Mouse (Mus musculus) hindbrain, embryonic 16.5 days (tissue): Measurements from ENCODE around the gene Leap2. TPM values are rescaled to one million over a fixed set of nuclear protein-coding genes. Genes with fewer than 3 reads are reported as not detected.
"Not testable (repeated sequence)": the region's sequence is repeated elsewhere in the genome, so short reads cannot be mapped to it uniquely, and the experiment has no call there.

Experiments used
- ATAC-seq: fragments of 200-750 bp; cut with Nextera tagmentation; 2 replicates; pipeline ENCODE4 v1.8.0; 2017; ENCODE audit warnings: moderate TSS enrichment, moderate library complexity
- H3K27ac ChIP-seq: fragments of 300-500 bp; sonication (generic); 2 replicates; pipeline ENCODE4 v1.5.1; 2014; ENCODE audit warnings: low read depth, mild to moderate bottlenecking, control low read depth, low read length, moderate library complexity
- H3K27me3 ChIP-seq: fragments of 300-500 bp; sonication (generic); replicated peaks from 2 replicates; pipeline ENCODE4 v1.6.1; 2014; ENCODE audit warnings: low read length; ENCODE audit not compliant: control insufficient read depth, insufficient read depth
- H3K36me3 ChIP-seq: fragments of 300-500 bp; sonication (generic); 2 replicates; pipeline ENCODE4 v1.6.1; 2014; ENCODE audit warnings: mild to moderate bottlenecking, low read length, moderate library complexity, mixed read lengths; ENCODE audit not compliant: control insufficient read depth, insufficient read depth
- H3K4me1 ChIP-seq: fragments of 300-500 bp; sonication (generic); 2 replicates; pipeline ENCODE4 v1.6.1; 2014; ENCODE audit warnings: low read depth, low read length; ENCODE audit not compliant: control insufficient read depth, insufficient read depth
- H3K4me2 ChIP-seq: fragments of 300-500 bp; sonication (generic); 2 replicates; pipeline ENCODE4 v1.6.1; 2014; ENCODE audit warnings: mild to moderate bottlenecking, low read length, control low read depth, moderate library complexity
- H3K4me3 ChIP-seq: fragments of 300-500 bp; sonication (generic); 2 replicates; pipeline ENCODE4 v1.5.1; 2014; ENCODE audit warnings: mild to moderate bottlenecking, low read length, control low read depth, moderate library complexity
- H3K9ac ChIP-seq: fragments of 300-500 bp; sonication (generic); 2 replicates; pipeline ENCODE4 v1.6.1; 2014; ENCODE audit warnings: low read depth, mild to moderate bottlenecking, control low read depth, low read length, moderate library complexity
- H3K9me3 ChIP-seq: fragments of 300-500 bp; sonication (generic); 2 replicates; pipeline ENCODE4 v1.6.1; 2014; ENCODE audit warnings: mild to moderate bottlenecking, low read length, moderate library complexity; ENCODE audit not compliant: control insufficient read depth
- WGBS: fragments of 180-500 bp; shearing (Covaris S2); extraction: QIAGEN DNeasy Blood & Tissue Kit; methylation state at CpG from one replicate; pipeline ENCODE4 v1.1.7; 2014; 5-methylcytosine and 5-hydroxymethylcytosine counted together
- polyA plus RNA-seq: library from polyadenylated mRNA; unstranded; fragments of >200 nt; fragmentation: Nextera tagmentation; extraction: Ambion mirVana; gene quantifications from 2 replicates; pipeline ENCODE4 v1.2.1, GENCODE M21; 2015

The Leap2 gene
- polyA plus RNA-seq, 1 experiment from 2014 or later, result 0.33 TPM

DNA sequence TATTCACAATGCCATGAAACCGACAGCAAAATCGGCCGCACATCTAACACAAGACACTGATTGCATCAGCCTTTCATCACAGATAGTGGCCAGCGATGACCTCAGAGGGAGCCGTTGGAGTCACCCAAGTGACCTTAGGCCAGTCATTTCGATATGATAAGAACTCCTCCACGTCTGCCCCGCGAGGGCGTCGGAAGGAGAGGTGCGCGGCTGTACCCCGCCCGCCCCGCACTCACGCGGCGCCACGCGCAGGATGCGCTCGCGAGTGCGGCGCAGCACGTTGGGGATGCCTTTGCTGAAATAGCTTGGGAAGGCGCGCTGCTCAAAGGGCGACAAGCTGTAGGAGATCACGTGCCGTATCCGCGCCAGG is 7.3 kb upstream of the Leap2 start:
- H3K27ac ChIP-seq, result peak overlapping the region; percentile 88
- no peaks in the 10 kb centered on the region for H3K9me3 ChIP-seq
- H3K9ac ChIP-seq, result peak overlapping the region; percentile 89
- no peaks in the 10 kb centered on the region for H3K27me3 ChIP-seq
- peaks cover 7% of the 10 kb centered on the region for H3K4me1 ChIP-seq
- under 1% methylated on average over 32 of the region's 34 CpGs for WGBS
- peak overlapping the region; percentile 94 for H3K4me2 ChIP-seq
- ATAC-seq, result peak; percentile 60
- H3K4me3 ChIP-seq, result peak overlapping the region; percentile 90
- H3K36me3 ChIP-seq, result peaks cover 6% of the 10 kb centered on the region

DNA sequence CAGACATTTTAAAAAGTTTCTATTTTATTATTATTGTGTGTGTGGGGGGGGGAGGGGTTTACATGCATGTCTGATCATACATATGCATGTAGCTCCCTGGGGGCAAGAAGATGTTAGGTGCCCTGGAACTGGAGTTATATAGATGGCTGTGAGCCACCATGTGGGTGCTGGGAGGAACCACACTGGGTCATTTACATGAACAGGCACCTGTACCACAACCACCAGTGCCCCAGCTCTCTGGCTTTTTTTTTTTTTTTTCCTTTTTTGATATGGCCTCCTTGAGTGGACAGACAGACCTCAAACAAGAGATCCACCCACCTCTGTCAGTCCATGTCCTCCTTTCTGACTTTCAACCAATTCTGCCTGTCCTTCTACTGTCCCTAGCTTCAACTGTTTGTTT is 6.2 kb upstream of the Leap2 start:
- Histone ChIP-seq H3K27me3 (no peaks in the 10 kb centered on the region), H3K4me2 (peak overlapping the region; percentile 94), H3K27ac (no peak overlapping the region), H3K9me3 (no peaks in the 10 kb centered on the region), H3K9ac (no peak overlapping the region), H3K4me1 (peaks cover 7% of the 10 kb centered on the region), H3K36me3 (peaks cover 6% of the 10 kb centered on the region), H3K4me3 (no peak overlapping the region)
- no peak for ATAC-seq

DNA sequence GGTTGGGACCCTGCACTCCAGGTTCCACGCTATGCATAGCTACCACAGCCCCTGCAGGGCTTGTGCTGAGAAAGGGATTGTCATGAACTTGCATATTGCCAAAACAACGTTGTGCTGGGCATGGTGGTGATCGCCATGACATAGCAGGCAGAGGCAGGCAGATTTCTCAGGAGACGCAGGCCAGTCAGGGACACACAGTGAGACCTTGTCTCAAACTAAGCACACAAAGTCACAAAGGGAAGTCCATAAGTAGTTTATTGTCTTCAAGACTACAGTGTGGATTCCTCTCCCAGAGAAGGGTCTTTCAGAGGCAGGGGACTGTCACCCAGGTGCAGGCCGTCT is 5.7 kb upstream of the Leap2 start:
- Histone ChIP-seq H3K9ac (no peak overlapping the region), H3K4me2 (no peak overlapping the region), H3K36me3 (peaks cover 6% of the 10 kb centered on the region), H3K9me3 (no peaks in the 10 kb centered on the region), H3K27ac (no peak overlapping the region), H3K27me3 (no peaks in the 10 kb centered on the region), H3K4me1 (peaks cover 7% of the 10 kb centered on the region), H3K4me3 (no peak overlapping the region)
- ATAC-seq, result no peak
- 98% methylated on average over 5 of the region's 5 CpGs for whole genome bisulfite sequencing

DNA sequence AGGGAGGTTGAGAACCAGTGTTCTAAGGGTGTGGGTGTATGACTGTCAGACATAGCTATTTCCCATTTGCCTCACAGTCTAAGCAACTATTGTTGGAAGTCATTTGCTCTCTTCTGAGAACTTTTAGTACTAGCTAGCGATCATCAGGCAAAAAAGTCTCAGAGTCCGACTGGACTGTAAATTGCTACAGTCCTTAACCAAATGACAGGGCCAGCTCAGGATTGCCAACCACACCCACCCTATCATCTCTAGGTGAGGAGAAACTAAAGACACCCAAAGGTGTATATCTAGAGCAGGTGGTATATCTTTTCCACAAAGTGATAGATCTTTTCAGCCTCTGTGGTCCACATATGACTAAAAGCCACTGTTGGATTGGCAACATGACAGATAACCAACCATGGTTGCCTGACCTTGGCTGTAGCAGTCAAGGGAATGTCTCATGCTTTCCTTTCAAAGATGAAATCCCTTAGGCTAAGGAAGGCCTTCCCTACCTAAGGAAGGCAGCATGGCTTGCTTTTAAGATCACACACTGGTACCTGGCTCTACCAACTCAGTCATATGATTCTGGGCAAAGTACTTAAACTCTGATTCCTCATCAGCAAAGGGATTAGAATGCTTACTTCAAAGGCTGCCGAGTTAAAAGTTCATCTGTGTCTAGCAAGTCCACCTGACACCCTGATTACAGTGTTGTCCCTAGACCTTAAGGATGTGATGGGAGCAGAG is 5.2 kb upstream of the Leap2 start:
- H3K36me3 ChIP-seq, result peaks cover 6% of the 10 kb centered on the region
- no peak overlapping the region for H3K27ac ChIP-seq
- 91% methylated on average over 3 of the region's 3 CpGs for WGBS
- no peaks in the 10 kb centered on the region for H3K27me3 ChIP-seq
- H3K4me2 ChIP-seq, result no peak overlapping the region
- no peak overlapping the region for H3K4me3 ChIP-seq
- no peak overlapping the region for H3K9ac ChIP-seq
- H3K4me1 ChIP-seq, result peaks cover 7% of the 10 kb centered on the region
- no peak for ATAC-seq
- H3K9me3 ChIP-seq, result no peaks in the 10 kb centered on the region

DNA sequence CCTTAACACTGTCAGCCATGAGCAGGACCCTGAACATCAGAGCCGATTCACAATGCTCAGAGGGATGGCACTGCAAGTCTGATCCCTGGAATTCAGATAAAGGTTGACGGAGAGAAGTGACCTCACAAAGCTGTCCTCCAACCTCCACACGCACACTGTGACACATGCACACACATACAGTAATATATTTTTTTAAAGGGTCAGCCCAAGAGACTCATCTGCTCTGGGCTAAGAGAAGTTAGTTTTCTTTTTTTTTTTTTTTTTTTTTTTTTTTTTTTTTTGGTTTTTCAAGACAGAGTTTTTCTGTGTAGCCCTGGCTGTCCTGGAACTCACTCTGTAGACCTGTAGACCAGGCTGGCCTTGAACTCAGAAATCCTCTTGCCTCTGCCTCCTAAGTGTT is 3.9 kb upstream of the Leap2 start:
- 91% methylated on average over 3 of the region's 3 CpGs for WGBS
- not testable (repeated sequence) for H3K9ac ChIP-seq, H3K4me3 ChIP-seq, ATAC-seq, H3K36me3 ChIP-seq, H3K9me3 ChIP-seq, H3K27ac ChIP-seq, H3K4me1 ChIP-seq, H3K27me3 ChIP-seq, H3K4me2 ChIP-seq

DNA sequence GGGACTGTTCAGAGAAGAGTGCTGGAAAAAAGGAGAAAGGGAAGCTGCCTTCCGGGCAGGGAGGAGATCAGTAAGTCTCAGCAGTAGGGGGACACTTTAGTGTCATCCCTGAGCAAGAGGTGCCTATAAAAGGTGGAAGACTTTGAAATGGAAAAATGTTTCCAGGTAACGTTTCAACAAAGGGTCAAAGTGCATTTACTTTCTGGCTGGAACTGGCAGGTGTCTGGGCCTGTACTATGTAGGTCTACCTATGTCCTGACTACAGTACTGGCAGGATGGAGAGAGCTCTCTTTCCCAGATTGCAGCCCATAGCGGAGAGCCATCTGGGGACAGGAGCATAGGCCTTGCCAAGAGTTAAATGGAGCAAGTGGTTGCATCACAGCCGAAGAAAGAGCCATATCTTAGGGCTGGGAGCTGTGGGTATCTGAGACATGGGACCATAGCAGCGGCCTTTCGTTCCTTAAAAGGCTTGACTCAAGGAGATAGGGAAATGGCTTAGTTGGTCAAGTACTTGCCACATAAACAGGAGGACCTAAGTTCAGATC is 2.8 kb upstream of the Leap2 start:
- H3K9ac ChIP-seq, result no peak overlapping the region
- no peak overlapping the region for H3K4me3 ChIP-seq
- peaks cover 10% of the 10 kb centered on the region for H3K36me3 ChIP-seq
- H3K27ac ChIP-seq, result no peak overlapping the region
- no peak overlapping the region for H3K4me2 ChIP-seq
- ATAC-seq, result no peak
- H3K4me1 ChIP-seq, result peaks cover 7% of the 10 kb centered on the region
- WGBS, result 85% methylated on average over 6 of the region's 6 CpGs
- no peaks in the 10 kb centered on the region for H3K27me3 ChIP-seq
- H3K9me3 ChIP-seq, result no peaks in the 10 kb centered on the region

DNA sequence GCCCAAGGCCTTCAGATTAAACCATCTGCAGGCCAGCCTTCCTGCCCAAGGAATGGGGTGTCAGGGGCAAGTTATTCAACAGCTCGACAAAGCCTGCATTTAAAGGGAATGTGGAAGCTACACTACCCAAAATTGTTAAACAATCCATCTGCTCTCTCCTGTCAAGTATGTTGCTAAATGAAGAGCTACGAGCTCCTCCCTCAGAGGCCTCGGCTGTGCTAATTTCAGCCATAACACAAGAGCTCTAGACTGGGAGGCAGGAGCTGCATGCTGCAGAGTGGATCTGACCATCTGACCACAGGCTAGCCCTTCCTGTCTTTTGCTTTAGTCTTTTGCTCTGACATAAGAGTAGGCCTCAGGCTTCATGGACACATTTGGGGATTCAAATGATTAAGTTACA is 2.3 kb upstream of the Leap2 start:
- H3K27me3 ChIP-seq, result no peaks in the 10 kb centered on the region
- H3K9ac ChIP-seq, result no peak overlapping the region
- peaks cover 7% of the 10 kb centered on the region for H3K4me1 ChIP-seq
- H3K36me3 ChIP-seq, result peaks cover 10% of the 10 kb centered on the region
- H3K27ac ChIP-seq, result no peak overlapping the region
- WGBS, result 80% methylated on average over 3 of the region's 3 CpGs
- ATAC-seq, result no peak
- H3K4me2 ChIP-seq, result no peak overlapping the region
- H3K4me3 ChIP-seq, result no peak overlapping the region
- no peaks in the 10 kb centered on the region for H3K9me3 ChIP-seq

DNA sequence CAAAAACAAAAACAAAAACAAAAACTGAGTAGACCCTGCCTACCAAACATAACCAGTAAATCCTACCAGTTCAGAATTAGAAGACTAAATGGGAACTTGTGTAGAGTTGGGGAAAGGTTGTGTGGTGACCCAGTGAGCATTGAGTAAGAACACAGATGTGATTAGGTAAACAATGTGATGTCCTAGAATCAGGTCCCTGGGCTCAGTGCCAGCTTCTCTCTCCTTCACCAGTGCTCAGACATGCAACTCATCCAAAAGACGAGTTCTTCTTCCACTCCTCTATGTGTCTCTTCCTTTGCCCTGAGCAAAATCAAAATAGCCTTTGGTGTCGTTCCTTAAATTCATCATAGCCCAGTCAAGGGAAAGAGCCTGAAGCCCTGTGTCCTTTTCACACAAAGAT is 1.9 kb upstream of the Leap2 start:
- no peaks in the 10 kb centered on the region for H3K27me3 ChIP-seq
- H3K9me3 ChIP-seq, result no peaks in the 10 kb centered on the region
- no peak for ATAC-seq
- H3K36me3 ChIP-seq, result peaks cover 14% of the 10 kb centered on the region
- no peak overlapping the region for H3K4me2 ChIP-seq
- peaks cover 6% of the 10 kb centered on the region for H3K4me1 ChIP-seq
- WGBS, result 73% methylated on average over 2 of the region's 2 CpGs
- H3K4me3 ChIP-seq, result no peak overlapping the region
- H3K27ac ChIP-seq, result no peak overlapping the region
- no peak overlapping the region for H3K9ac ChIP-seq

DNA sequence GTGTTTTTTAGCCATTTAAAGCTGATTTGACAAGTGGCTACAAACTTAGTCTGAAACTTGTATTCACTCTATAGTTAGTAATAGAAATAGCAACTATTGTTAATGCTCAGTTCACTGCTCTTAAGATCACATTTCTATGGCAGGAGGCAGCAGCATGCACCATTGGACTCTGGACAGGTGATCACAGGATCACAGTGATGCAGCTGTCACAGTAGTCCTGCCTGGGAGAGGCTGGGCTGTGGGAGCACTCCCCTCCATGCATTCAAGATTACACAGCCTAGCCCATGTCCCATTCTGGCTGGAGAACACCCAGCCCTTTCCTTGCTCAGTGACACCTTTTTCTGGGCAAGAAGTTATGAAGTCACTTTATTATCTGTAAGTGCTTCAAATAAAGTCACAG is 4.9 kb downstream of the Leap2 start:
- no peak overlapping the region for H3K4me2 ChIP-seq
- no peak for ATAC-seq
- H3K9me3 ChIP-seq, result no peaks in the 10 kb centered on the region
- H3K4me3 ChIP-seq, result no peak overlapping the region
- H3K9ac ChIP-seq, result no peak overlapping the region
- H3K27me3 ChIP-seq, result no peaks in the 10 kb centered on the region
- peaks cover 49% of the 10 kb centered on the region for H3K36me3 ChIP-seq
- no peak overlapping the region for H3K27ac ChIP-seq
- no peaks in the 10 kb centered on the region for H3K4me1 ChIP-seq

DNA sequence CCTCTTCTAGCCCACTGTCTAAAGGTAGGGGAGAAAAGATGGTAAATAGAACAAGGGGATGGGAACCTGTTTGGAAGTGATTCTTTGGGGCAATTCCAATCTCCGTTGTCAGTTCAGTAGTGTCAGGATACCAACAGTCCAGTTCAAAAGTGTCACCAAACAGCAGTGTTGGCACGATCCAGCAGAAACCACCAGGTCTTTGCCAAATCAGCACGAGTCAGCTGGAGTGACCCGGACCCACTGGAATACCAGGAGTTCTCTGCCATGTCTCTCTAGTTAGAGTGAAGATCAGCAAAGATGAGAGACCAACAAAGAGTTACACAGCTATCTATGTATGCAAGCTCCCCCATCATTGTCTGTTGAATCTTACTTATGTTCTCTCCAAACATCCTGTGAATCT is 9.1 kb downstream of the Leap2 start:
- Histone ChIP-seq H3K4me1 (no peaks in the 10 kb centered on the region), H3K36me3 (peaks cover 65% of the 10 kb centered on the region), H3K4me2 (no peak overlapping the region), H3K9me3 (no peaks in the 10 kb centered on the region), H3K27me3 (no peaks in the 10 kb centered on the region), H3K4me3 (no peak overlapping the region), H3K27ac (no peak overlapping the region), H3K9ac (no peak overlapping the region)
- ATAC-seq, result no peak
- 91% methylated on average over 4 of the region's 4 CpGs for WGBS
